Mouse (Mus musculus): ENCODE results near the gene Rbfox2.

- TF ChIP-seq CTCF (IDR thresholded peaks at IDR 0.05; ENCODE audit: low read depth, low read length) (no peak), POLR2A (IDR thresholded peaks at IDR 0.05; ENCODE audit: borderline replicate concordance, low read depth, low read length) (no peak)
Observed at GRCm38 (mm10) chr15:77077906-77078305, 228.9 kb downstream of the Rbfox2 start.

Measured in bone marrow macrophage, adult 2 months (primary cell).